Mouse (Mus musculus) embryonic facial prominence, embryonic 13.5 days (tissue): ENCODE results near the gene Angptl8. TPM values are rescaled to one million over a fixed set of nuclear protein-coding genes. Genes with fewer than 3 reads are reported as not detected.
A peak's percentile ranks its signal among the peaks of the same experiment; 100 is the strongest.

Experiments
- ATAC-seq: fragments of 200-750 bp; cut with Nextera tagmentation; 2 replicates; pipeline ENCODE4 v1.8.0; 2017; ENCODE audit warnings: low read depth; ENCODE audit not compliant: insufficient number of reproducible peaks, insufficient read depth, low FRiP score, low TSS enrichment
- H3K27ac ChIP-seq: fragments of 300-500 bp; sonication (generic); 2 replicates; pipeline ENCODE4 v1.5.1; 2015; ENCODE audit warnings: moderate library complexity, mild to moderate bottlenecking, inconsistent platforms
- H3K27me3 ChIP-seq: fragments of 300-500 bp; sonication (generic); 2 replicates; pipeline ENCODE4 v1.6.1; 2015; ENCODE audit warnings: mild to moderate bottlenecking, inconsistent platforms
- H3K36me3 ChIP-seq: fragments of 300-500 bp; sonication (generic); 2 replicates; pipeline ENCODE4 v1.6.1; 2015; ENCODE audit warnings: mild to moderate bottlenecking, inconsistent platforms
- H3K4me1 ChIP-seq: fragments of 300-500 bp; sonication (generic); 2 replicates; pipeline ENCODE4 v1.6.1; 2015; ENCODE audit warnings: inconsistent platforms
- H3K4me2 ChIP-seq: fragments of 300-500 bp; sonication (generic); 2 replicates; pipeline ENCODE4 v1.6.1; 2015; ENCODE audit warnings: moderate library complexity, mild to moderate bottlenecking, inconsistent platforms
- H3K4me3 ChIP-seq: fragments of 300-500 bp; sonication (generic); 2 replicates; pipeline ENCODE4 v1.5.1; 2015; ENCODE audit warnings: mild to moderate bottlenecking, inconsistent platforms
- H3K9ac ChIP-seq: fragments of 300-500 bp; sonication (generic); 2 replicates; pipeline ENCODE4 v1.6.1; 2015; ENCODE audit warnings: mild to moderate bottlenecking, inconsistent platforms
- H3K9me3 ChIP-seq: fragments of 300-500 bp; sonication (generic); 2 replicates; pipeline ENCODE4 v1.6.1; 2016; ENCODE audit warnings: inconsistent platforms
- WGBS: fragments of 180-500 bp; shearing (Covaris S2); methylation state at CpG from one replicate; pipeline ENCODE4 v1.1.7; 2015; ENCODE audit warnings: mixed read lengths; 5-methylcytosine and 5-hydroxymethylcytosine counted together
- polyA plus RNA-seq: library from polyadenylated mRNA; unstranded; fragments of >200 nt; fragmentation: Nextera tagmentation; extraction: Ambion mirVana; gene quantifications from 2 replicates; pipeline ENCODE4 v1.2.1, GENCODE M21; 2015

Angptl8 gene
- polyA plus RNA-seq, 1 experiment from 2014 or later = 0.74 TPM

DNA sequence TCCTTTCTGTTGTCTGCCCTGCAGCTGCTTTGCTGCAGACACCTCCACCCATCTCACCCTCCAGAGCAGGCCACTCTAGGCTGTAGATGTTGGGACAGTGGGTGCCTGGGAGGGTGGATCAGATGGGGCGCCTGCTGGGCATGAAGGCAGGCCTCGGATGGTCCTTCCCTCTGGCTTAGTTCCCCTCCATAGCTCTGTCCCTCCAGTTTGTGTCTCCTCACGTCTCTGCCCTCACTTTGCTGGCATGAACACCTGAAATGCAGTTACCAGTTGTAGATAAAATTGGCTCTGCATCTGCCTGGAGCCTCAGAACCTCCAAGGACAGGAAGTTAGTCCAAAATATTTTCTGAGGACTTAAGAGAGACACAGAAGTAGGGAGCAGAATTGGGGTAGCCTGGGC is 38.4 kb upstream of the Angptl8 start:
- Histone ChIP-seq H3K4me2 (peak overlapping the region; percentile 75), H3K27me3 (no peaks in the 10 kb centered on the region), H3K27ac (peak overlapping the region; percentile 95), H3K9me3 (no peaks in the 10 kb centered on the region), H3K36me3 (peaks cover 53% of the 10 kb centered on the region), H3K4me1 (peaks cover 45% of the 10 kb centered on the region), H3K4me3 (peak overlapping the region; percentile 83), H3K9ac (peak overlapping the region; percentile 90)
- WGBS = 54% methylated on average over 3 of the region's 3 CpGs
- ATAC-seq = no peak

DNA sequence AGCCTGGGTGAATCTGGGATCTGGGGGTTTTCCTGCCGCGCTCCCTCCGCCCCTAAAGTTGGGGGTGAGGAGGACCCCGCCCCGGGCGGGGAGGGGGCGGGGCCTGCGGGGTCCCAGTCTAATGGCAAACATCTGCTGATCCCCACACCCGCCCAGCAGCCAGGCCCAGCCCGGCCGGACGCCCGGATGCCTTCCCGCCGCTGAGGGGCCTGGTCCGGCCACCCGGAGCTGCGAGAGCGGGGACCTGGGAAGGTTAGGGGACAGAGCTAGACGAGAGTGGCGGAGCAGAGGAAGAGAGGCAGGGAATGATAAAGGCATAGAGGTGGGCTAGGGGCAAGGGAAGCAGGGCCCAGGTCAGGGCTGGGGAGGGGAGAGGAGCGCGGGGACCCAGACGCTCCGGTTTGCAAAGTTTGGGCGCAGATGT is 37.4 kb upstream of the Angptl8 start:
- no peaks in the 10 kb centered on the region for H3K9me3 ChIP-seq
- under 1% methylated on average over 26 of the region's 26 CpGs for WGBS
- peak overlapping the region; percentile 75 for H3K4me2 ChIP-seq
- H3K4me1 ChIP-seq = peaks cover 34% of the 10 kb centered on the region
- H3K9ac ChIP-seq = peak overlapping the region; percentile 90
- H3K27me3 ChIP-seq = no peaks in the 10 kb centered on the region
- H3K36me3 ChIP-seq = peaks cover 44% of the 10 kb centered on the region
- ATAC-seq = peak; percentile 34
- peak overlapping the region; percentile 95 for H3K27ac ChIP-seq
- peak overlapping the region; percentile 83 for H3K4me3 ChIP-seq

DNA sequence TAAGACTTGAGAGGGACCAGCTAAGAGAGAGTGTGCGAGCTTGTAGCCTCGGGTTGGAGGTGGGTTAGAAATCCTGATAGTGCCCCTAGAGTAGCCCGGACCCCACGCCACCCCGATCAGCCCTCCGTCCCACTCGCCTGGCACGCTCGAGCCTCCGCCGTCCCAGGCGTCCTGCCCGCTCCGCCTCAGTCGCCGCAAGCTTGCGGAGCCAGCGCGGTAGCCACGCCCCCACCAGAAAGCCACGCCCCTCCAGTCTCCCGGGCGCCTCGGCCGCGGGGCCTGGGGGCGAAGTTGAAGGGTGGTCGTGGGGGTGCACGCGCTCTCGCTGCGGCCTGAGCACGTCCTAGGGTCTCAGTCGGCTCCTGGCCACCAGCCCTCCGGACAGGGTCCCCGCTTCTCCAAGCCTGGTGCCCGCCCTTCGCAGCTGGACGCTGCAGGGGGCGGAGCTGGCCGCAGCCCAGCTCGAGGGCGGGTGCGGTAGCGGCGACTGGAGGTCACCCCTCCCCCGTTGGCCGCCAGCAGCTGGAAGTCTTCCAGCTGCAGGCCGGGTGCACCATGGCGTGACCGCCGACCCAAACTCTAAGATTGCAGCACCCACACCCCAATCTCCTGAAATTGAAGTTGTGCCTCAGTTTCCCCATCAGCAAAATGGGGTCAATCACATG is 36.8 kb upstream of the Angptl8 start, which contains the start of gene Kank2:
TSS of gene Kank2 (minus strand) at position 400 of the 665 bp plus-strand sequence.
- peak within 1 kb of the TSS; percentile 83 for H3K4me3 ChIP-seq
- peaks cover 30% of the 10 kb centered on the region for H3K4me1 ChIP-seq
- peak within 1 kb of the TSS; percentile 75 for H3K4me2 ChIP-seq
- ATAC-seq = peak; percentile 74
- peak within 1 kb of the TSS; percentile 90 for H3K9ac ChIP-seq
- peak within 1 kb of the TSS; percentile 95 for H3K27ac ChIP-seq
- H3K36me3 ChIP-seq = peaks cover 38% of the 10 kb centered on the region
- no peaks in the 10 kb centered on the region for H3K27me3 ChIP-seq
- WGBS = under 1% methylated on average over 52 of the region's 52 CpGs
- no peaks in the 10 kb centered on the region for H3K9me3 ChIP-seq

DNA sequence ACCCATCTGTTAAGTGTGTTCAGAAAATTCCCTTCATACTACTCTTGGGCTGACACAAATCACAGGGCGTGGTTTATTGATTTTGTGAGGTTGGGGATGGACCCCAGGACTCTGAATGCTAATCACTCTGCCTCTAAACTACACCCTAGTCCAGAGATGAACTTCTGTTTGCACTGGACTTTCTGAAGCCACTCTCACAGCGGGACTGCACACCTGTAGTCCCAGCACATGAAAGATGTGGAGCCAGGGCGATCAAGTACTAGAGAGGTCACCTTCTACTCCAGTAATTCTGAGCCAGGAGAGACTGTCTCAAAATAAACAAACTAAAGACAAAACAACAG is 36.3 kb upstream of the Angptl8 start:
- Histone ChIP-seq H3K4me2 (peak overlapping the region; percentile 75), H3K36me3 (peaks cover 33% of the 10 kb centered on the region), H3K9ac (peak overlapping the region; percentile 90; the same call in 1 of the 2 replicates), H3K9me3 (no peaks in the 10 kb centered on the region), H3K27ac (peak overlapping the region; percentile 95), H3K4me1 (peaks cover 33% of the 10 kb centered on the region), H3K27me3 (no peaks in the 10 kb centered on the region), H3K4me3 (peak overlapping the region; percentile 83)
- WGBS = 53% methylated on average over 3 of the region's 3 CpGs
- no peak for ATAC-seq

DNA sequence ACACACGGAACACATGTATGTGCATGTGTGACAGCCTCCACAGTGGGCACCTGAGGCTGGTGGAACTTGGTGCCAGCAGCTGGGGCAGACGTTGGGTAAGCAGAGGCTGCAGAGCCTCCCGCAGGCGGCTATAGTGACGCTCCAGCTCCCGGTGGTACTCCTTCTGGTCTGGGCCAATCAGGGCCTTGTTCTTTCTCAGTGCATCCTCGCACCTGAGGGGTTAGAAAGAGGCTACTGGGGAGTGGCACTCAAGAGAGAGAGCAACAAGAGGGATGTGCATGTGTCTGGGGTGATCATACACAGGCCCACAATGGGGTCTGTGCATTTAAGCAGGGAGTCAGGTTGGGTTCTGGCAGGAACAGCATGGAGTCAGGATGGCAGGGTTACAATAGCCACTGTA is 34.2 kb upstream of the Angptl8 start:
- no peaks in the 10 kb centered on the region for H3K27me3 ChIP-seq
- H3K4me3 ChIP-seq = no peak overlapping the region
- H3K4me2 ChIP-seq = no peak overlapping the region
- no peaks in the 10 kb centered on the region for H3K9me3 ChIP-seq
- WGBS = 74% methylated on average over 7 of the region's 7 CpGs
- no peak for ATAC-seq
- H3K36me3 ChIP-seq = peaks cover 15% of the 10 kb centered on the region
- no peak overlapping the region for H3K9ac ChIP-seq
- H3K4me1 ChIP-seq = peaks cover 31% of the 10 kb centered on the region
- H3K27ac ChIP-seq = no peak overlapping the region

DNA sequence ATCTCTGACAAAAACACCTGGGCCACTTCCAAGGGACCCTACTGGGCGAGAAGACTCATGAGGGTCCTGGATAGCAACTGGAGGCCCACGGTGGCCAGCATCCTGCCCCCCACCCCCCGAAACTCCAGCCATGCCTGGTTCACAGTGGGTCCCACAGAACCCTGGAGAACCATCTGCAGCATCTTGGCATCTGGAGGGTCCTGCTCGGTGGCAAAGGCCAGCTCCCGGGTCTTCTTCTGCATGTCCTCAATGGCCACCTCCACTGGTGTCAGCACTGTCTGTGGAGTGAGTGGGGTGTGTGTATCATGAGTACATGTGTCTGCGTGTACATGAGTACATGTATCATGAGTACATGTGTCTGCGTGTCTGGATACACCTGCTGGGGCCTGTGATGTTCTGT is 33.7 kb upstream of the Angptl8 start:
- WGBS = 92% methylated on average over 7 of the region's 7 CpGs
- Histone ChIP-seq H3K4me2 (no peak overlapping the region), H3K9me3 (no peaks in the 10 kb centered on the region), H3K9ac (no peak overlapping the region), H3K27ac (no peak overlapping the region), H3K36me3 (peaks cover 15% of the 10 kb centered on the region), H3K4me3 (no peak overlapping the region), H3K4me1 (peaks cover 26% of the 10 kb centered on the region), H3K27me3 (no peaks in the 10 kb centered on the region)
- no peak for ATAC-seq

DNA sequence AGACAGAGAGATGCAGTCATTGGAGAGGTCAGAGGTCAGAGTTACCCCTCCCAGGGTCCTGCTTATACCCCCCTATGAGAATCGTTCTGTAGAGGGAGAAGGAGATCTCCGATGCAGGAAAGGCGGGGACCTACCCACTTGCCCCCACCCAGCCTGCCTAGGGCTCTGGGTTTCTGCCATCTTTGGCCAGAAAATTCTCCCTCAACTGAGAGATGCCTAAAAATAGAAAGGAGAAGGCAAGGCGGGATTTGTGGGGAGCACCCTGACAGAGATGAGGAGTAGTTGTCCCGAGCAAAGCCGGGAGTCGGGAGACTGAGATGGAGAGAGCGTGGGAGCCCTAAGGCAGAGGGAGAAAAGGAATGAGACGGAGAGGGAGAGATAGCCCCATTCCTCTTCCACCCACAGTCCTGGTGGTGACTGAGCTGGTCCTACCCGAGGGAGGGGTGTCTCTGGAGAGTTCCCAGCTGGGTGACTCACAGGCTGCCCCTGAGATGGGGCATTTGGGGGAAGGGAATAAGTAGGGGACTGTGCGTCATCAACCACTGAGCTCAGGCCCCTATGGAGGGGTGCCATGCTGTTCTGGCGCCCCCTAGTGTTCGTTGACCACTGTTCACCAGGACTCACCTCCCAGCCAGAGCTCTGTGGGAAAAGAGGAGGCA is 31.2 kb upstream of the Angptl8 start:
- Histone ChIP-seq H3K9me3 (no peaks in the 10 kb centered on the region), H3K27me3 (no peaks in the 10 kb centered on the region), H3K4me1 (peaks cover 10% of the 10 kb centered on the region), H3K36me3 (peaks cover 15% of the 10 kb centered on the region), H3K4me2 (peak overlapping the region; percentile 39), H3K9ac (no peak overlapping the region), H3K4me3 (no peak overlapping the region), H3K27ac (peak overlapping the region; percentile 13; the same call in 1 of the 2 replicates)
- peak; percentile 80 for ATAC-seq
- WGBS = 43% methylated on average over 13 of the region's 13 CpGs

DNA sequence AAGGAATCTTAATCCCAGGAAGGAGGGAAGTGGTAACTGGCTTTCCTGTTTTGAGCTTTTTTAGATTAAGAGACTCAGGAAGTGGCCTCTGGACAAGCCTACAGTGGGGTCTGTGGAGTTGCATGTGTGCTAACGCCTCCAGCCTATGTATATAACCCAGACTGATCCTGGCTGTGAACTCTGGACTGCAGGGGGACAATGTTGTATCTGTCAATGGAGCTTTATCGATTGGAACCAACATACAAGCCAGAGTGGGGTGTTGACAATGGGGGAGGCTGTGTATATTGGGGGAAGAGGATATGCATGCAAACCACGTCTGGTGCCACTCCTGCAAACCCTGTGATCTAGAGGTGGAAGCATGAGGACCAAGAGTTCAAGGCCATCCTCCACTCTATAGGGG is 28.9 kb upstream of the Angptl8 start:
- H3K36me3 ChIP-seq = peaks cover 5% of the 10 kb centered on the region
- no peak overlapping the region for H3K27ac ChIP-seq
- H3K4me2 ChIP-seq = no peak overlapping the region
- H3K9ac ChIP-seq = no peak overlapping the region
- no peaks in the 10 kb centered on the region for H3K27me3 ChIP-seq
- ATAC-seq = no peak
- H3K4me1 ChIP-seq = peaks cover 9% of the 10 kb centered on the region; the same call in 1 of the 2 replicates
- no peaks in the 10 kb centered on the region for H3K9me3 ChIP-seq
- WGBS = 65% methylated on average over 3 of the region's 3 CpGs
- H3K4me3 ChIP-seq = no peak overlapping the region

DNA sequence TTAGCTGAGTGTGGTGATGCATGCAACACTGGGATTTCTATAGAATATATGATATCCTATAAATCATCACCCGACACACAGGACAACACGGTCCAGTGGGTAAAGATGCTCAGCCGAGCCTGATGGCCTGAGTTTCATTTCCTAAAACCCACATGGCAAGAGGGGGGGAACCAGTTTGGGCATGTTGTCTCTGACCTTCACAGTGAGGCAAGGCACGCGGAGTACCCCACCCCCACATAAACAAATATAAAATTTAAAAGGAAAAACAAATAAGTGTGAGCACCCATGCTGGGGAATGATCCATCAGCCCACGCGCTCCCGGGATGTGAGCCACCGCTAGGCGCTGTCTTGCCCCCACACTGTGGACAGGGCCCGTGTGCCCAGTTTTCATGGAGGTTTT is 28.3 kb upstream of the Angptl8 start:
- no peak overlapping the region for H3K27ac ChIP-seq
- H3K4me2 ChIP-seq = no peak overlapping the region
- no peak overlapping the region for H3K9ac ChIP-seq
- H3K4me3 ChIP-seq = no peak overlapping the region
- no peak for ATAC-seq
- no peaks in the 10 kb centered on the region for H3K27me3 ChIP-seq
- H3K36me3 ChIP-seq = peaks cover 4% of the 10 kb centered on the region
- H3K9me3 ChIP-seq = no peaks in the 10 kb centered on the region
- 92% methylated on average over 11 of the region's 11 CpGs for WGBS
- peaks cover 9% of the 10 kb centered on the region; the same call in 1 of the 2 replicates for H3K4me1 ChIP-seq

DNA sequence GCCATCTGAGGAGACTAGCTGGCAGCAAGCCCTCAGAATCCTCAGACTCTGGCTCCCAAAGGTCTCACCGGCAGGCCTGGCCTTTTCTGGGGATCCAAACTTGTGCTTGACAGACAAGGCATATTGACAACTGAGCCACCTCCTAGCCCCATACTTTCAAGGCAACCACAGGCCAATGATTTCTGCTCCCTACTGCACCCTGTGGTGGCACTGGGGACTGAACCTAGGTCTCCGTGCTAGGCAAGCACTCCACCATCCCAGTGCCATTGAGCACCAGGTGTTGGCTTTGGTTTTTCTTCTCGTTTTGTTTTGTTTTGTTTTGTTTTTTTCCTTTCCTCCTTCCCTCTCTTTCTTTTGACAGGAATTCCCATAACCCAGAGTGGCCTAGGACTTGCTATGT is 26.7 kb upstream of the Angptl8 start:
- Histone ChIP-seq H3K36me3 (peaks cover 16% of the 10 kb centered on the region), H3K27me3 (no peaks in the 10 kb centered on the region), H3K4me1 (peaks cover 9% of the 10 kb centered on the region; the same call in 1 of the 2 replicates), H3K27ac (no peak overlapping the region), H3K4me3 (no peak overlapping the region), H3K9me3 (no peaks in the 10 kb centered on the region), H3K4me2 (no peak overlapping the region), H3K9ac (no peak overlapping the region)
- 55% methylated on average over 3 of the region's 3 CpGs for WGBS
- no peak for ATAC-seq

DNA sequence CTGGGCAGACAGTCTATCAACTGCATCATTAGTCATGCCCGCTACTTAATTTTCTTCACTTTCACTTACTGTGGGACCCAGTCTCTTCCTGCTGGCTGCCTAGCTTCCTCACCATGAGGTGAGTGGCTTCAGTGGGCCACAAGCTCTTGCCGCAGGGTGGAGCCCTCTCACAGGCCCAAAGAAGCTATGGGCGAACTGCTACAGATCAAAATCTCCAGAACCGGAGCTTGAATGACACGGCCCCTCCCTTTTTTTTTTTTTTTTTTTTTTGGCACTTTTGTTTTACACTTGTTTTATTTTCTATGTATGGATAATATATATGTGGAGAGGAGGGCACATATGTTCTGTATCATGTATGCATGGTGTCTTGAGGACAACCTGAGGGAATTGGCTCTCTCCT is 24.1 kb upstream of the Angptl8 start:
- peaks cover 38% of the 10 kb centered on the region for H3K36me3 ChIP-seq
- H3K9me3 ChIP-seq = no peaks in the 10 kb centered on the region
- no peak overlapping the region for H3K27ac ChIP-seq
- ATAC-seq = no peak
- H3K27me3 ChIP-seq = no peaks in the 10 kb centered on the region
- 83% methylated on average over 5 of the region's 5 CpGs for WGBS
- H3K4me1 ChIP-seq = no peaks in the 10 kb centered on the region
- no peak overlapping the region for H3K4me2 ChIP-seq
- H3K4me3 ChIP-seq = no peak overlapping the region
- no peak overlapping the region for H3K9ac ChIP-seq

DNA sequence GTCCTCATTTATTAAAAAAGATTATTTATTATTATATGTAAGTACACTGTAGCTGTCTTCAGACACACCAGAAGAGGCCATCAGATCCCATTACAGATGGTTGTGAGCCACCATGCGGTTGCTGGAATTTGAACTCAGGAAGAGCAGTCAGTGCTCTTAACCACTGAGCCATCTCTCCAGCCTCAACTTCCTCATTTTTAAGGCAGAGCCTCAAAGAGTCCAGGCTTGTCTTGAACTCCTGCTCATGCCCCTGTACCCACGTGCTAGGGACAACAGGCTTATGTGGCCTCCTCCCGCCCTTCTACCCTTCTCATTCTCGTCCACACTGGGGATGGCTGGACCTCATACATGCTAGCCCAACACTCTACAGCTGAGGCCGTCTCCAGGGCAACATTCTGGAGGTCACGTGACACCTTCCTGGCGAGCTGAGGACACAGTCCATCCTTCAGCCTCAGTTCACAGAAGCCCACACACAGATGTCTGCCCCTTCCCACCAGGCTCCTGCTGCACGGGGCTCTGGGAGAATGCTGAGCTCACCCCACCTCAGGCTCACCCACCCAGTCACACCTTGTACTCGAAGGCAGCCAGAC is 18.5 kb upstream of the Angptl8 start:
- Histone ChIP-seq H3K36me3 (peaks cover 72% of the 10 kb centered on the region), H3K9me3 (no peaks in the 10 kb centered on the region), H3K4me1 (no peaks in the 10 kb centered on the region), H3K9ac (no peak overlapping the region), H3K27me3 (no peaks in the 10 kb centered on the region), H3K27ac (no peak overlapping the region), H3K4me3 (no peak overlapping the region), H3K4me2 (no peak overlapping the region)
- 74% methylated on average over 9 of the region's 9 CpGs for WGBS
- no peak for ATAC-seq
